Mouse (Mus musculus) heart, embryonic 12.5 days (tissue): ENCODE results near the gene Slc25a34. TPM values are rescaled to one million over a fixed set of nuclear protein-coding genes. Genes with fewer than 3 reads are reported as not detected.

Source experiments
- ATAC-seq: fragments of 200-750 bp; cut with Nextera tagmentation; 2 replicates; pipeline ENCODE4 v1.8.0; 2017; ENCODE audit warnings: moderate TSS enrichment, moderate library complexity; ENCODE audit not compliant: insufficient number of reproducible peaks, low FRiP score
- H3K27ac ChIP-seq: fragments of 300-500 bp; sonication (generic); 2 replicates; pipeline ENCODE4 v1.5.1; 2016; ENCODE audit warnings: mild to moderate bottlenecking, moderate library complexity; ENCODE audit not compliant: poor library complexity, severe bottlenecking
- H3K27me3 ChIP-seq: fragments of 300-500 bp; sonication (generic); replicated peaks from 2 replicates; pipeline ENCODE4 v1.6.1; 2016; ENCODE audit warnings: mild to moderate bottlenecking, moderate library complexity
- H3K36me3 ChIP-seq: fragments of 300-500 bp; sonication (generic); 2 replicates; pipeline ENCODE4 v1.6.1; 2016; ENCODE audit warnings: mild to moderate bottlenecking, moderate library complexity
- H3K4me1 ChIP-seq: fragments of 300-500 bp; sonication (generic); replicated peaks from 2 replicates; pipeline ENCODE4 v1.6.1; 2016; ENCODE audit warnings: mild to moderate bottlenecking
- H3K4me2 ChIP-seq: fragments of 300-500 bp; sonication (generic); 2 replicates; pipeline ENCODE4 v1.6.1; 2016; ENCODE audit warnings: mild to moderate bottlenecking, moderate library complexity
- H3K4me3 ChIP-seq: fragments of 300-500 bp; sonication (generic); 2 replicates; pipeline ENCODE4 v1.5.1; 2016; ENCODE audit warnings: mild to moderate bottlenecking
- H3K9ac ChIP-seq: fragments of 300-500 bp; sonication (generic); 2 replicates; pipeline ENCODE4 v1.6.1; 2016; ENCODE audit warnings: mild to moderate bottlenecking, moderate library complexity
- H3K9me3 ChIP-seq: fragments of 300-500 bp; sonication (generic); replicated peaks from 2 replicates; pipeline ENCODE4 v1.6.1; 2016; ENCODE audit warnings: mild to moderate bottlenecking, moderate library complexity
- WGBS: fragments of 180-500 bp; shearing (Covaris S2); methylation state at CpG from one replicate; pipeline ENCODE4 v1.1.7; 2016; 5-methylcytosine and 5-hydroxymethylcytosine counted together
- polyA plus RNA-seq: library from polyadenylated mRNA; unstranded; fragments of >200 nt; fragmentation: Nextera tagmentation; extraction: Ambion mirVana; gene quantifications from 2 replicates; pipeline ENCODE4 v1.2.1, GENCODE M21; 2016

Gene Slc25a34
- polyA plus RNA-seq, result 0.21 and 0.24 TPM in 2 replicates

GRCm38 (mm10) chr4:141623666-141624065, at the start of gene Slc25a34:
Gene Slc25a34, minus strand, starts transcription at chr4:141623821.
- Histone ChIP-seq H3K27me3 (no peaks in the 10 kb centered on the region), H3K4me1 (peaks cover 29% of the 10 kb centered on the region), H3K36me3 (peaks cover 41% of the 10 kb centered on the region), H3K9ac (0 out of 2 replicates have a peak within 1 kb of the TSS, but pooled peaks have one; percentile 24), H3K4me3 (no peak within 1 kb of the TSS), H3K9me3 (no peaks in the 10 kb centered on the region), H3K4me2 (no peak within 1 kb of the TSS), H3K27ac (peak within 1 kb of the TSS; percentile 42; the same call in 1 of the 2 replicates)
- peak; percentile 74 for ATAC-seq
- 28% methylated on average over 1 of the region's 1 CpGs for WGBS

- peaks cover 7% of the 10 kb centered on the region; the same call in 1 of the 2 replicates for H3K4me1 ChIP-seq
- H3K9me3 ChIP-seq, result no peaks in the 10 kb centered on the region
- H3K27ac ChIP-seq, result no peak overlapping the region
- no peaks in the 10 kb centered on the region for H3K27me3 ChIP-seq
- no peak overlapping the region for H3K9ac ChIP-seq
- no peak overlapping the region for H3K4me2 ChIP-seq
- WGBS, result 66% methylated on average over 13 of the region's 13 CpGs
- no peaks in the 10 kb centered on the region for H3K36me3 ChIP-seq
- no peak for ATAC-seq
- no peak overlapping the region for H3K4me3 ChIP-seq
Measured at GRCm38 (mm10) chr4:141672325-141672724, 48.7 kb upstream of the Slc25a34 start.

- 82% methylated on average over 4 of the region's 4 CpGs for WGBS
- no peak overlapping the region for H3K4me3 ChIP-seq
- H3K36me3 ChIP-seq, result no peaks in the 10 kb centered on the region
- H3K27ac ChIP-seq, result no peak overlapping the region
- peaks cover 6% of the 10 kb centered on the region; the same call in 1 of the 2 replicates for H3K4me1 ChIP-seq
- H3K27me3 ChIP-seq, result no peaks in the 10 kb centered on the region
- H3K9ac ChIP-seq, result no peak overlapping the region
- H3K9me3 ChIP-seq, result no peaks in the 10 kb centered on the region
- no peak overlapping the region for H3K4me2 ChIP-seq
- no peak for ATAC-seq
Measured at GRCm38 (mm10) chr4:141671389-141671788, 47.8 kb upstream of the Slc25a34 start.

- H3K4me3 ChIP-seq, result no peak overlapping the region
- no peaks in the 10 kb centered on the region for H3K27me3 ChIP-seq
- no peaks in the 10 kb centered on the region for H3K9me3 ChIP-seq
- no peak overlapping the region for H3K4me2 ChIP-seq
- no peaks in the 10 kb centered on the region for H3K36me3 ChIP-seq
- H3K9ac ChIP-seq, result no peak overlapping the region
- ATAC-seq, result no peak
- WGBS, result 84% methylated on average over 18 of the region's 18 CpGs
- H3K4me1 ChIP-seq, result peaks cover under 1% of the 10 kb centered on the region; the same call in 1 of the 2 replicates
- H3K27ac ChIP-seq, result no peak overlapping the region
Measured at GRCm38 (mm10) chr4:141669898-141670712, 46.5 kb upstream of the Slc25a34 start.

GRCm38 (mm10) chr4:141664799-141665198, 41.2 kb upstream of the Slc25a34 start, which contains the start of gene Plekhm2:
Gene Plekhm2, minus strand, starts transcription at chr4:141664899.
- peak; percentile 31; the same call in 1 of the 2 replicates for ATAC-seq
- H3K36me3 ChIP-seq, result peaks cover 17% of the 10 kb centered on the region
- H3K9me3 ChIP-seq, result no peaks in the 10 kb centered on the region
- H3K4me1 ChIP-seq, result peaks cover 21% of the 10 kb centered on the region
- 57% methylated on average over 8 of the region's 8 CpGs for WGBS
- H3K27ac ChIP-seq, result peak within 1 kb of the TSS; percentile 87
- peak within 1 kb of the TSS; percentile 90 for H3K9ac ChIP-seq
- peak within 1 kb of the TSS; percentile 94 for H3K4me2 ChIP-seq
- H3K27me3 ChIP-seq, result no peaks in the 10 kb centered on the region
- H3K4me3 ChIP-seq, result peak within 1 kb of the TSS; percentile 76

- Histone ChIP-seq H3K4me3 (peak overlapping the region; percentile 76), H3K27me3 (no peaks in the 10 kb centered on the region), H3K9me3 (no peaks in the 10 kb centered on the region), H3K4me2 (peak overlapping the region; percentile 94), H3K27ac (peak overlapping the region; percentile 87), H3K4me1 (peaks cover 21% of the 10 kb centered on the region), H3K36me3 (peaks cover 21% of the 10 kb centered on the region), H3K9ac (peak overlapping the region; percentile 90)
- ATAC-seq, result peak; percentile 85
- WGBS, result 2% methylated on average over 60 of the region's 60 CpGs
Measured at GRCm38 (mm10) chr4:141664011-141664745, 40.6 kb upstream of the Slc25a34 start.

- Histone ChIP-seq H3K27ac (peak overlapping the region; percentile 87), H3K4me1 (peaks cover 29% of the 10 kb centered on the region)
- 4% methylated on average over 47 of the region's 47 CpGs for WGBS
Measured at GRCm38 (mm10) chr4:141663122-141663931, 39.7 kb upstream of the Slc25a34 start.

GRCm38 (mm10) chr4:141660884-141661283, 37.3 kb upstream of the Slc25a34 start:
- Histone ChIP-seq H3K9me3 (no peaks in the 10 kb centered on the region), H3K4me2 (no peak overlapping the region), H3K36me3 (peaks cover 38% of the 10 kb centered on the region), H3K9ac (no peak overlapping the region; the same call in 1 of the 2 replicates), H3K27ac (no peak overlapping the region), H3K27me3 (no peaks in the 10 kb centered on the region), H3K4me3 (no peak overlapping the region), H3K4me1 (peaks cover 47% of the 10 kb centered on the region)
- ATAC-seq, result no peak
- 87% methylated on average over 11 of the region's 11 CpGs for WGBS

More at GRCm38 (mm10) chr4:141663122-141663931, 39.7 kb upstream of the Slc25a34 start:
- no peaks in the 10 kb centered on the region for H3K27me3 ChIP-seq
- H3K9ac ChIP-seq, result peak overlapping the region; percentile 90
- peak overlapping the region; percentile 94 for H3K4me2 ChIP-seq
- no peaks in the 10 kb centered on the region for H3K9me3 ChIP-seq
- H3K4me3 ChIP-seq, result peak overlapping the region; percentile 76
- peak; percentile 30 for ATAC-seq
- H3K36me3 ChIP-seq, result peaks cover 30% of the 10 kb centered on the region

- Histone ChIP-seq H3K36me3 (peaks cover 38% of the 10 kb centered on the region), H3K27me3 (no peaks in the 10 kb centered on the region), H3K4me1 (peaks cover 46% of the 10 kb centered on the region), H3K9ac (no peak overlapping the region), H3K4me2 (no peak overlapping the region), H3K27ac (no peak overlapping the region), H3K9me3 (no peaks in the 10 kb centered on the region), H3K4me3 (no peak overlapping the region)
- 71% methylated on average over 4 of the region's 4 CpGs for WGBS
- no peak for ATAC-seq
Measured at GRCm38 (mm10) chr4:141659739-141660138, 36.1 kb upstream of the Slc25a34 start.

- peaks cover 42% of the 10 kb centered on the region for H3K36me3 ChIP-seq
- ATAC-seq, result no peak
- no peak overlapping the region for H3K27ac ChIP-seq
- no peak overlapping the region for H3K4me3 ChIP-seq
- H3K4me2 ChIP-seq, result no peak overlapping the region
- no peaks in the 10 kb centered on the region for H3K9me3 ChIP-seq
- no peak overlapping the region; the same call in 1 of the 2 replicates for H3K9ac ChIP-seq
- H3K4me1 ChIP-seq, result peaks cover 47% of the 10 kb centered on the region
- WGBS, result 89% methylated on average over 6 of the region's 6 CpGs
- no peaks in the 10 kb centered on the region for H3K27me3 ChIP-seq
Measured at GRCm38 (mm10) chr4:141658846-141659484, 35.3 kb upstream of the Slc25a34 start.
